In genomic region chr5:131801924-131802323, GRCm38 (mm10) we compare ENCODE assay signal across 18 mouse cellular contexts.
DNase-seq lines count a peak whose midpoint lies in the region; ATAC-seq and TF ChIP-seq lines count a peak whose summit lies in the region.
"Had no signal": no experiment of that assay in that cellular context is flagged by ENCODE, and none has a peak within 500 bp of the region (broad histone marks: within the 10 kb centered on the region; RNA-seq: fewer than 3 reads in every experiment).

No protein-coding gene starts in this region.

- intact Hi-C loops in left cerebral cortex, postnatal 10 days (cut with DNase I): no loop called here

- no peaks in the 10 kb centered on the region for H3K27me3 ChIP-seq in forebrain, embryonic 16.5 days (replicated peaks; ENCODE audit: control insufficient read depth, insufficient read depth, low read length)
- no peaks in the 10 kb centered on the region for H3K27me3 ChIP-seq in hindbrain, embryonic 15.5 days
- peaks cover 4% of the 10 kb centered on the region; the same call in 1 of the 2 replicates for H3K27me3 ChIP-seq in neural tube, embryonic 13.5 days
- H3K27me3 ChIP-seq: embryonic facial prominence, embryonic 15.5 days had no signal

- H3K4me3 ChIP-seq in layer of hippocampus, adult 2 months: no peak overlapping the region
- H3K4me3 ChIP-seq in forebrain, embryonic 16.5 days (replicated peaks; ENCODE audit: low read length): no peak overlapping the region
- no peak overlapping the region for H3K4me3 ChIP-seq in hindbrain, embryonic 15.5 days
- H3K4me3 ChIP-seq in neural tube, embryonic 13.5 days: no peak overlapping the region
- H3K4me3 ChIP-seq: embryonic facial prominence, embryonic 15.5 days; heart, embryonic 10.5 days; left cerebral cortex, adult 2 months had no signal

- no peak for DNase-seq in layer of hippocampus, adult 2 months (ENCODE audit: low spot score in 2 of 2)
- DNase-seq in layer of hippocampus, postnatal 14 days (ENCODE audit: low spot score in 2 of 2): no peak
- DNase-seq in lung, postnatal 25 days (ENCODE audit: low spot score): no peak
- DNase-seq in left cerebral cortex, postnatal 10 days (ENCODE audit: extremely low spot score in 1 of 2, low spot score in 2 of 2): no peak
- DNase-seq: adrenal gland, adult 2 months; cerebellum, adult 2 months; gastrocnemius, postnatal 14 days; heart, postnatal 14 days; kidney, adult 11 months; lung, embryonic 14.5 days; right cerebral cortex, postnatal 4 days; thymus, adult 2 months had no signal

- no peak overlapping the region for H3K9ac ChIP-seq in forebrain, embryonic 16.5 days (replicated peaks; ENCODE audit: low read depth, low read length)
- no peak overlapping the region for H3K9ac ChIP-seq in hindbrain, embryonic 15.5 days
- peak overlapping the region; percentile 22; the same call in 1 of the 2 replicates for H3K9ac ChIP-seq in neural tube, embryonic 13.5 days
- H3K9ac ChIP-seq: embryonic facial prominence, embryonic 15.5 days; lung, embryonic 14.5 days had no signal

- WGBS in forebrain, embryonic 16.5 days: 33% methylated on average over 6 of the region's 6 CpGs
- whole genome bisulfite sequencing in hindbrain, embryonic 15.5 days: 35% methylated on average over 6 of the region's 6 CpGs
- WGBS in neural tube, embryonic 13.5 days: 34% methylated on average over 6 of the region's 6 CpGs

- peaks cover 56% of the 10 kb centered on the region for H3K4me1 ChIP-seq in forebrain, embryonic 16.5 days (replicated peaks; ENCODE audit: control insufficient read depth, insufficient read depth, low read length)
- peaks cover 40% of the 10 kb centered on the region for H3K4me1 ChIP-seq in hindbrain, embryonic 15.5 days (replicated peaks)
- H3K4me1 ChIP-seq in neural tube, embryonic 13.5 days (replicated peaks): peaks cover 51% of the 10 kb centered on the region

- H3K9me3 ChIP-seq in forebrain, embryonic 16.5 days (ENCODE audit: control insufficient read depth, low read length): no peaks in the 10 kb centered on the region
- H3K9me3 ChIP-seq in hindbrain, embryonic 15.5 days: no peaks in the 10 kb centered on the region
- no peaks in the 10 kb centered on the region for H3K9me3 ChIP-seq in neural tube, embryonic 13.5 days
- H3K9me3 ChIP-seq: embryonic facial prominence, embryonic 15.5 days; heart, embryonic 10.5 days had no signal

- no peak overlapping the region for H3K4me2 ChIP-seq in forebrain, embryonic 16.5 days (ENCODE audit: low read length)
- no peak overlapping the region for H3K4me2 ChIP-seq in hindbrain, embryonic 15.5 days
- no peak overlapping the region for H3K4me2 ChIP-seq in neural tube, embryonic 13.5 days
- H3K4me2 ChIP-seq: embryonic facial prominence, embryonic 15.5 days; lung, embryonic 14.5 days had no signal

- ATAC-seq in forebrain, embryonic 16.5 days: peak; percentile 60
- peak; percentile 70 for ATAC-seq in hindbrain, embryonic 15.5 days (ENCODE audit: low FRiP score, low read depth)
- peak; percentile 43; the same call in 1 of the 2 replicates for ATAC-seq in neural tube, embryonic 13.5 days (ENCODE audit: low read depth)

- no peaks in the 10 kb centered on the region for H3K36me3 ChIP-seq in forebrain, embryonic 16.5 days (ENCODE audit: control insufficient read depth, insufficient read depth)
- no peaks in the 10 kb centered on the region for H3K36me3 ChIP-seq in hindbrain, embryonic 15.5 days
- no peaks in the 10 kb centered on the region for H3K36me3 ChIP-seq in neural tube, embryonic 13.5 days
- H3K36me3 ChIP-seq: embryonic facial prominence, embryonic 15.5 days; heart, embryonic 10.5 days had no signal

- no peak for TF ChIP-seq CTCF in layer of hippocampus, adult 2 months (conservative IDR thresholded peaks at IDR 0.05)

- H3K27ac ChIP-seq in layer of hippocampus, adult 2 months: peak overlapping the region; percentile 63
- H3K27ac ChIP-seq in forebrain, embryonic 16.5 days (ENCODE audit: low read length): peak overlapping the region; percentile 25; the same call in 1 of the 2 replicates
- H3K27ac ChIP-seq in hindbrain, embryonic 15.5 days (replicated peaks): no peak overlapping the region; the same call in 1 of the 2 replicates
- peak overlapping the region; percentile 61 for H3K27ac ChIP-seq in neural tube, embryonic 13.5 days (replicated peaks)
- H3K27ac ChIP-seq: embryonic facial prominence, embryonic 15.5 days; heart, embryonic 10.5 days; left cerebral cortex, adult 2 months had no signal
